Mouse (Mus musculus) c-Kit-positive CD71-positive TER-119-negative erythroid progenitor cells, embryonic 14.5 days (primary cell): ENCODE results near the gene Zic1.

Source experiments
- DNase-seq: peaks from one replicate; pipeline ENCODE4 v3.0.0-alpha.2; 2013; ENCODE audit warnings: low read depth

Zic1 gene

DNA sequence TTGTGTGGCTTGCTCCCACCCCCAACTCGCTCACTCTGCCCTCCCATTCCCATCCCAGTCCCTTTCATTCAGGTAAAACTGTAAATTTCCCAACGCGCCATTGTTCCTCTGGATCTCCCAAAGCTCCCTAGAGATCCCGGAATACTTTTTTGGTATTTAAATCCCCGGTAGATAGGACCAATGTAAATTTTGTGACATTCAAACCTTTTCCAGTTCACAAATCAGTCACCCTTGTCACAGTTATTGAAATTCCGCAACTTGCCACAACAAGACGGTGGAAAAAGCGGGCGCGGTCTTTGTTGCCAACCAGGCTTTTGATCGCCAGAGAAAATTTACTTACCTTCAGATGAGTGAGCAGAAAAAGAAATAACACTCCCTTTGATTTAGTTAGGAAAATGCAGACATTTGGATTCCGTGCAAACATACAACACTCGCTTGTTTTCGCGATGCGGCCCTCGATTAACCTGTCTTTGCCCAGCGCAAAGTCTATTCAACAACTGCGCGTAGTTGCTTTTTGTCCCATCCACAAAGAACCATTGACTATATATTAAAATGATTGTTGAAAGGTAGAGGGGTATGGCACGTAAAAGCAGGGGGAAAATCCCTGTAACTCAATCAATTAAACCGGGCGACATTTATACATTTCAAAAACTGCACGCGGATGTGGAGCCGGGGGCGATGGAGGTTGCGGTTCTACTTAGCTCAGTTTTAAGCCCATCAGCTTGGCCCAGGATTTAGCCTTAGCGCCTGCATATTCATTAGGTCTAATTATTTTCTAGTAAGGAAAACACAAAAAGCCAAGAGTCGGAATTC lies 1.6 kb upstream of the Zic1 start:
- DNase-seq: no peak

DNA sequence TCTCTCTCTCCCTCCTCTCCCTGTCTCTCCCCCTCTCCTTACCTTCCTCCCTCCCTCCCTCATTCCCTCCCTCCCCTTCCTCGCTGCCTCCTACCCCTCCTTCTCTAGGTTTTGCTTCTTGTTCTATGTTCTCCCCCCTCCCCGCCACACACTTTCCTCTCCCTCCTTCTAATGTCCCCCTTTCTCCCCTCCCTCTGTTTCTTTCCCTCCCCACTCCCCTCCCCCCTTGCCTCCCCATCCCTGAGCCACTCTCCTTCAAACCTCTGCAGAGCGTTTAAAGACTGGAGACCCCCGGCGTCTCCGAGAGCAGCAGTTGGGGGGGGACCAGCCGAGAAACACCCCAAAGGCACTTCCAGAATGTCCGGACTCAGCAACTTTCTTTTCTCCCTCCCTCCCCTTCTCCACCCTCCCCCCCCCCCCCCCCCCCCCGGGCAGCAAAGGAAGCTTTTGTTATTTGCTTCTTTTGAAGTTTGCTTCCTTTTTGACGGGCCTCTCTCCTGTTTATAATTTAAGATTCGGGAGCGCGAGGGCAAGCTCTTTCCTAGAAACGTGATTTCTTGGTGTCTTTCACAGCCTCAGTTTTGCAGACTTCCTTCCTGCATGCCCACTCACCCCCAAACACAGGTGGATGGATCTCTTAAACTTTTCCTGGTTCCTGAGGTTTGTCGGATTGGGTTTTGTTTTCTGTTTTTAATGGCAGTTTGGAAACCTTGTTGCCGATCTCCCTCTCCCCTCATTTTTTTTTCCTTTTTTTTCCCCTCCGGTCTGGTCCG lies 802 bp upstream of the Zic1 start:
- DNase-seq: no peak

GRCm38 (mm10) chr9:91364971-91365501 lies 574 bp downstream of the Zic1 start:
- no peak for DNase-seq

DNA sequence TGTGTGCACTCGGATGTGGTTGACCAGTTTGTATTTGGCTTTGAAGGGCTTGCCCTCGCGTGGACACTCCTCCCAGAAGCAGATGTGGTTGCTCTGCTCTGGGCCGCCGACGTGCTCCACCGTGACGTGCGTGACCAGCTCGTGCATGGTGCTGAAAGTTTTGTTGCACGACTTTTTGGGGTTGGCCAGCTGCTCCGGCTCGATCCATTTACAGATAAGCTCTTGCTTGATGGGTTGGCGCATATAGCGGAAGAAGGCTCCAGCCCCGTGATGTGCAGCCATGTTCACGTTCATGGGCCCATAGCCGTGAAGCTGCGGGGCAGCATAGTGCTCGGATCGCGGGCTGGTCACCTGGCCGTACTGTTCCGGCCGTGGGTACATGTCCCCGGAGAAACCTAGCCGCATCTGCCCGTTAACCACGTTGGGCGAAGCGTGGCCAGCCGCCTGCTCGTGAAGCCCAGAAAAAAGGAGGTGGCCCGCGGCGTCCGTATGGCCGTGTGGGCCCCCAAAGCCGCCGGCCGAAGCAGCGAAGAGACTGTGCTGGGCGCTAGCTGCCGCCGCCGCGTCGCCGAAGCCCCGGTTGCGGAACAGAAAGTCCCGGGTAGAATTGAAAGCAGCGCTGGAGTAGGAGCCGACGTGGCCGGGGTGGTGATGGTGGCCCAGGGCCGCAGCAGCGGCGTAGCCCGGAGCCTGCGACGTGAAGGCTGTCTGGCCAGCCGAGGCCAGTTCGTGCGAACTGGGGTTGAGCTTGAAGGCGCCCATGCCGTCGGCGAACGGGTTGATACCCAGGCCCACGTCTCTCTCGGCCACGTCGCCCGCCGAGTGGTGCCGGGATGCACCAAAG lies 1.3 kb downstream of the Zic1 start:
- no peak for DNase-seq

- DNase-seq: no peak
Observed at GRCm38 (mm10) chr9:91363814-91364126, 1.8 kb downstream of the Zic1 start.

DNA sequence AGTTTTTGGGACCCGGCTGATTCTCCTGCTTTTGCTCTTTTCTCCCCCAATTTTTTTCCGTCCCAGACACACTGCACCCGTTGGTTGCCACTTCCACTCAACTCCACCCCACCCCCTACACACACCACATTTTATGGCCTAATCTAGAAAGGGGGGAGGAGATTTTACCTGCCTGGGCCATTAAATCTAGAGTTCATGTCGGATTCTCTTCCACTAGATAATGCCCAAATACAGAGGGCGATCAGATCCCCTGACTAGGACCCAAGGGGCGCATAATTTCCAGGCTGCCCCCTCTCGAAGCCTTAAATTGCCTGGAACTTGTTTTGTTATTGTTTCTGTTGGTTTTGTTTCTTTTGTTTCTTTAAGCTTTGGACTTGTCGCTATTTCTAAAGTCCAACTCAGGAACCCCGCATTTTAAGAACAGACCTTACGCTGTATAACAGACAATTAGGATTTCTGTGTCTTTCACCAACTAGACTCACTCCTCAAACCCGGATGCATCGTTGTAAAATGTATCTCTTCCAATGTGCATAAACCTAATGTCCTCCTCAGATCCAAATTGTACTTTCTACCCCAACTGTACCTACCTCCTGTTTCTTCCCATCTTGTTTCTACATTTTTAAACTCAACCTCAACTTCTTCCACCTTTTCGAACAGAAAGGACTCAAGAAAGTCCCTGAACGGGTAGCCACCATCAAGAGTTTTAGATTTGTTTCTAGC lies 2.4 kb downstream of the Zic1 start:
- DNase-seq: no peak

- DNase-seq: no peak
Observed at GRCm38 (mm10) chr9:91361856-91362601, 3.6 kb downstream of the Zic1 start, which contains the start of gene Zic4. TSS of gene Zic4 (plus strand) at chr9:91362413.

DNA sequence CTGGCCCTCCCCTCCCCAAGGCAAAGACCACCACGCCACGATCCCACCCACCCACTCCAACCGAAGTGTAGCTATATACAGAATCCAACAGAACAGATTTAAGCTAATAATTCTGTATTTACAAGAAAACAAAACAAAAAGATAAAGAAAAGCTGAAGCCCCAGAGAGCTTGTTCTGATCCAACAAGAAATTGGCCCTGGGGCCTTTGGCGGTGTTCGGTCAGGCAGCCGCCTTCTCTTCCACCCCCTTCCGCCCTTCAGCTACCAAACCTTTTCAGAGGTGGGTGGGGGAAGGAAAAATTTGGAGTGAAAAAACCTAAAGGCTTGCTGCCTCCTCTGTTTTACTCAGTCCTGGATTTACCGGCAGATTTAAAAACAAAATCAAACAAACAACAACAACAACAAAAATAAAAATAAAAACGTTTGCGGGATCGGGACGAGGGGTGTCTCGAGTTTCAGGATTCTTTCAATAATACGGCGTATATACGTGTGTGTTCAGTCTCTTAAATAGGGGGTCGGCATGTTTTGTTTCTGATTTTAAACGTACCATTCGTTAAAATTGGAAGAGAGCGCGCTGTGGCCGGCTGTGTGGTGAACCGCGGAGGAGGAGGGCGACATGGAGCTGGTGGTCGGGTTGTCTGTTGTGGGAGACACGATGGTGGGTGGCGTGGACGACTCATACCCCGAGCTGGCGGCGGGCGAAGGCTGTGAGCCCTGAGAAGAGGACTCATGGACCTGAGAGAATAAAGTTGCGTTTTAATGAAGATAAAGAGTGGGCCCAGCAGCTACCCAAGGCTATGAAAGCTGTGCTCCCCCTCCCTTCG lies 4.4 kb downstream of the Zic1 start:
- no peak for DNase-seq

DNA sequence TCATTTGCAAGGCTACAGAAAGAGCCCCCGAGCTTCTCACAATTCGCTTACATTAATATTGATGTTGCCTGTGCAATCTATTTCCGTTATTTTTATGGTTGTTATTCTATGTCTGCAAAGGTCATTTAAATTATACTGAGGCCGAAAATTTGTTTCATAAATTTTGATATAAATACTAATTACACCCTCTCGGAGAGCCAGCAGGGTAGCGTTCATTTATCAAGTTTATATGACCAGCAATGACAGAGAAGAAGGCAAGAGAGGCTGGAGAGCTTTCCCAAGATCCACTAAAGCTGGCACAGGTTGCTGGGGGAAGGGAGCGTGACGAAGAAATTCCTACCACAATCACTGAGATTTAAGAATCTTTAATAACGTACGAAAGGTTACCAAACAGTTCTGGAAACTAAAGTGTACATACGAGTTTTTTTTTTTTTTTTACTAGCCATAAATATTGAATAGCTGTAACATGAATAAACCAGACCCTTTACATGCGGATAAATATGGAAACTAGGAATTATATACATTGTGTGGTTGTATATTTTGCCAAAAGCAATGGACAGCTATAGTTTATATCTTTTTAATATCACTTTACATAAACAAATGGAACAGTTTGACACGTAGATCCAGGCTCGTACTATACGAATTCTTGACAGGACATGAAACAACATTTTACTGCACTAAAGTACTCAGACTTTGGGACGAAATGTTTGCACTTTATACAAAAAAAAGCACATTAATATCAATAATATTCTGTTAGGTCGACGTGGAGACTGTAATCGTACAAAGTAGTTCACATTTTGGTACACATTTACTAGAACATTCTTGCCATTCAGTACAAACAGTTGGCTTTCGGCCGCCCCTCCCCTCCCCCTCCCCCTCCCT lies 5.2 kb downstream of the Zic1 start:
- DNase-seq: no peak

DNA sequence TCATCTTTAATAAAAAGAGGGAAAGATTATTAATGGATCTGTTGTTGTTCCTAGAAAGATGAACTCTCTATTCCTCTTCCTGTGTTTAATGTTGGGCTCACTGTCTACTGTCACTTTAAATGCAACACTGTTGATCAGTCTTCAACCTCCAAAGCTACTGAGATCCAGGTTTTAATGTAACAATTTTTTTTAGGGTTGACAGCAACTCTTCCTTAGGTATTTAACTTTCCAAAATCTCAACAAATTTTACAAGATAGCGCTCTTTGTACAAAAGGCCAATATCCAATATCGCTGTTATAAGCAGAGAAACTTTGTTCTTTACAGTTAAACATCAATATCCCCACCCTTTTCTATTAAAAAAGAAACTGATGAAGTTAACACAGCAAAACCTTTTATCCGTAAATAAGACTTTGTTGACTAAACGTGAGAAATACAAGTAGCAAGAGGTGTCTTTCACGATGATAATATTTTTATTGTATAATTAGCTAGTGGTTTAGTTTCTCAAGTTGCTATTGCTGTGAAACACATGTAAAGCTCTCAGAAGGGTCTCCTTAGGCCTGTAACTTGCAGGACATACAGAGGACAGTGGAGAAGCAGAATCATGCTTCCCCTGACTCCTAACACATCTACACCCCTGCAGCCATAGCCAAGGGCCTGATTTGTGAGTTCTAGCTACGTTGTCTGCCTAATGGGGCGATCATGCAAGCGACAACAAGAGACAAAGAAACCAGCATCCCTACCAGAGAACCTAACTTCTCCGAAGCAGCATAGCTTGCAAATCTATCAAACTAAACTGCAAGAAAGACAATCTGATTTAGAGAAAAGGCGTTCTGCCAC lies 6.5 kb downstream of the Zic1 start:
- DNase-seq: no peak

GRCm38 (mm10) chr9:91357321-91357720 lies 8.3 kb downstream of the Zic1 start:
- no peak for DNase-seq

DNA sequence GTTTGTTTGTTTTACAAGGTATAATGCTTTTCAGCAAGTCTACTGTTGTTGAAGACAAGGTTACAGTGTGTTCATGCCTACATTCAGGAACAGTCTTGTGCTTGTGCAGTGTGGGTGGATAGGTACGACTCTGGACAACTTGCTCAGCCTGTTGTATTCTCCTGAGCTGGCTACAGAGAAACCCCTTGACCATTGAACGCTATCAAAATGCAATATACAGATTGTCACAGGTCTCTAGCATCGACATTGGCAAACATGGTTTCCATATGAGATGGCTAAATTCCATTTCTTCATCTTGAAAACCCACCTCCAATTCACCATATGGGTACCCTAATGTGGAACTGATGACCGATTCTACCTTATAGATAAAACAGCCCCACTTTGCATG lies 9.3 kb downstream of the Zic1 start:
- DNase-seq: no peak

DNA sequence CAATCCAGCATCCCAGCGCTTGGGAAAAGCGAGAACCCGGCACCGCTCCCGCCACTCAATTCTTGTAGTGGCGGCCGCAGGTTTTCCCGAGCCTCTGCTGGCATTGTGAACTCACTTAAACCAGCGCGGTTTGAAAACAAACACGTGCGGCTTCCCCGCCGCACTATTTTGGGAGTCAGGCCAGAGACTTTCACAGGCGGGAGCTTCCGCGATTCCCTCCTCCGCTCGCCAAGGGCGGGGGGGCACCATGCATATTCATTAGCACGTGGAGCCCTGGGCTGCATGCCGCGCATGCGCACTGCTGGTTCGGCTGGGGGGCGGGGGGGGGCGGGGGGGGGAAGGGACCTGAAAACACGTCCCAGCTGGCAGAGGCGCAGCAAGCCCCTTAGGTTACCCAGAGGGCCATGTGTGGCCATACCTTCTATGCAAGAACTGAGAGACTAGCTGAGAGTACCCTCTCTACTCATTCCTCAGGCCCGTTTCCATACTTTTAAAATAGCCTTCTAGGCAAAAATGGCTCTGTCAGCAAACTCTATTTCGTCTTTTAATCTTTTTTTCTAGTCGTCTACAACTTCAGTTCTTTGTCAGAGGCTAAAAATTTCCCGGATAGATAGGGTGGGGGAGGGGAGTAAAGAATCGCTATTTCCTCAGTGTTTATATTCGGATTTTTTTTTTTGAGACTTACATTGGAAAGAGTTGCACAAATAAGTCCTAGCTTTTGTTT lies 9.8 kb downstream of the Zic1 start:
- no peak for DNase-seq

DNA sequence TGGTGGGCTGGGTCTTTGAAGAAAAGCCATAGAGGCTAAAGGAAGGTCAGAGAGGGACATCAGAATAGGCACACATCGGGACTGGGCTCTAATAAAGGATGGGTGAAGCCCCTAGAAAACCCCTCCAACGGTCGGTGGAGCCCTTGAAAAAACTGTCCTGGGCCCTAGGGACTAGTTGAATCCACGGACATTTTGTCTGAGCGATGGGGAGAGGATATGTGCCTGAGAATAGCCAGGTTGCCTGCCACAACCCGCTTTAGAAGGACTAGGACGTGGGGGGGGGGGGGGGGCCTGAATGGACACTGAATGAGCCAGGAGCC lies 10.4 kb downstream of the Zic1 start:
- DNase-seq: no peak

DNA sequence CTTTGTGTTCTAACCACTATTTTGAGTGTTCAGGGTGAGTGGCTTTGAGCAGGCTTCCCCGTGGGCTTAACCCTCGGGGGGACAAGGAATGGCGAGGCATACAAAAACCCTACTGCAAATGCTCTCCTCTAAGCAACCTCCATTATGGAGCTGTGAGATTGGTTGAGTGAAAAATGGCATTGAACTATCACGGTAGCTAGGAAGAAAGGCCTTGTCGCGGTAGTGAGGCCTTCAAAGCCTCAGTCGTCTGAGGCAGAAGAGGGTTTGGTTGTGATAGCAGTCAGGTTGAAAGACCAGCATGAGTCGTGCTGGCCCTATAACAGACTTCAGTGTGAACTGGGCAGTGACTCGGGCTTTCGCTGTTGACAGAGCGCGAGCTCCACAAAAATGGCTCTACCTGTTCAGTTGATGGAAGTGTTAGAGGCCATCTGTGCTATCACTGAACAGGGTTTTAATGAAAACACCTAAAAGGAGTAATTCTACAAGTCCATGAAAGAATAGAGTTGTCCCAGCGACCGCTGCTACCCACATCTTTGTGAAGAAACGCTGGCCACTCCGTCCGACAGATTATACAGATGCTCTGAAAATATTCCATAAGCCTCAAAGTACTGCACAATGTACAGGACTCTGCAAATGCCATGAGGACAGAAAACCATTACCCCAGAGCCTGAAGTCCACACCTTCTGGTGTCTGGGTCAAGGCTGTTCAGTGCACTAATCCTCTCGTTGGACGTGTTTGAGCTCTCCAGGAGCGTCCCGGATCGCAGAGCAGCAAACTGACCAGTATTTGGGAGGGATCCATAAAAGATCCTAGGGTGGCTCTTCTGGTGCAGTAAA lies 11.0 kb downstream of the Zic1 start:
- DNase-seq: no peak

- DNase-seq: no peak
Observed at GRCm38 (mm10) chr9:91353551-91354433, 11.8 kb downstream of the Zic1 start.
